Mouse (Mus musculus): ENCODE data around the gene Ptpre. TPM values are rescaled to one million over a fixed set of nuclear protein-coding genes. Genes with fewer than 3 reads are reported as not detected.
"Not testable (repeated sequence)": the region's sequence is repeated elsewhere in the genome, so short reads cannot be mapped to it uniquely, and the experiment has no call there.

The Ptpre gene
- total RNA-seq, 2 experiments from 2014 or later, result 6.1 to 13.0 TPM

DNA sequence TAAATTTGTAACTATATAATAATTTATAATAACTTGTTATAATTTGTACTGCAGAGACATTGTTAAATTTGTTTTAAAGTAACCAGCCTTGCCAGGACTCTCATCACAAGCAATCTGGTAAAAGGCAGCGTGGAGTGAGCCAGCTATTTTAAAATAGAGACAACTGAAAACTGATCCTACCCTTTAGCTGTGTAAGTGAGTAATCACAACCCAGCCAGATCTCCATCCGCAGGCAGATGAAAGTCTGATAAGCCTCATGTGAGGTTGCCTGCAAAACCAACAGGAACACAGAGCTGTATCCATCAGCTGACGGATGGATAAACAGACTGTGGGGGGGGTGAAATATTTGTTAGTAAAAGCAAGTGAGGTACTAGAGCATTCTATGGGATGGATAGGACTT is 62.8 kb downstream of the Ptpre start:
- no peak for ATAC-seq (replicated peaks; ENCODE audit: low FRiP score, poor library complexity, severe bottlenecking)

- peak; percentile 74 for ATAC-seq (replicated peaks; ENCODE audit: low FRiP score, poor library complexity, severe bottlenecking)
Measured at GRCm38 (mm10) chr7:135601607-135602006, 64.3 kb downstream of the Ptpre start.

- ATAC-seq (replicated peaks; ENCODE audit: low FRiP score, poor library complexity, severe bottlenecking), result no peak
Measured at GRCm38 (mm10) chr7:135602265-135602664, 65.0 kb downstream of the Ptpre start.

DNA sequence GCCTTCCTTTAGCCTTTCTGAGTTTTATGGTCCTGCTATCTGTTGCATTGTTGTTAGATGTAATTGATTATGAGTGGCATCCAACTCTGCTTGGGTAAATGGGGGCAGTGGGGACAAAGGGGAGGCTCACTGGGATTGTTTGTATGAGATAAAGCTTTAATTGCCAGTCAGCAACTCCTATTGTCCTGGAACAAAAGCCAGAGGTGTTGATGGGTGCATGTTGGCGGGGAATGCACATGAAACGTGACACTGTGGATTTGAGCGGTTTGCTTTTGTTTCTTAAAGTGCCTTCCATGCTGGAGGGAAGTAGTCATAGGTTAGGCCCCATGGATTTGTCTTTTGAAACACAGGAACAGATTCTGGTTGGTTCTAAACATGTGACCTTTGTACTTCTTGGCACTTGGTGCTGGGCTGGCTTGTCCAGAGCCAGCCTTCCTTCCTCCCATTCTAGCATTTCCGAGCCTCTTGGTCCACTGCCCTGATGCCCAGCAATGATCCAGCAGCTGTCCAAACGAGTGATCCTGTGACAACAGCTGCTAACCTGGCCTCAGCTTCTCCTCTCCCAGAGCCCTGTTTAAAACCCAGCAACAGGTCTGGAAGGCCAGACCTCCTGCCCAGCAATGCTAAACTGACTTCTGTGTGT is 65.7 kb downstream of the Ptpre start:
- ATAC-seq (replicated peaks; ENCODE audit: low FRiP score, poor library complexity, severe bottlenecking), result no peak

DNA sequence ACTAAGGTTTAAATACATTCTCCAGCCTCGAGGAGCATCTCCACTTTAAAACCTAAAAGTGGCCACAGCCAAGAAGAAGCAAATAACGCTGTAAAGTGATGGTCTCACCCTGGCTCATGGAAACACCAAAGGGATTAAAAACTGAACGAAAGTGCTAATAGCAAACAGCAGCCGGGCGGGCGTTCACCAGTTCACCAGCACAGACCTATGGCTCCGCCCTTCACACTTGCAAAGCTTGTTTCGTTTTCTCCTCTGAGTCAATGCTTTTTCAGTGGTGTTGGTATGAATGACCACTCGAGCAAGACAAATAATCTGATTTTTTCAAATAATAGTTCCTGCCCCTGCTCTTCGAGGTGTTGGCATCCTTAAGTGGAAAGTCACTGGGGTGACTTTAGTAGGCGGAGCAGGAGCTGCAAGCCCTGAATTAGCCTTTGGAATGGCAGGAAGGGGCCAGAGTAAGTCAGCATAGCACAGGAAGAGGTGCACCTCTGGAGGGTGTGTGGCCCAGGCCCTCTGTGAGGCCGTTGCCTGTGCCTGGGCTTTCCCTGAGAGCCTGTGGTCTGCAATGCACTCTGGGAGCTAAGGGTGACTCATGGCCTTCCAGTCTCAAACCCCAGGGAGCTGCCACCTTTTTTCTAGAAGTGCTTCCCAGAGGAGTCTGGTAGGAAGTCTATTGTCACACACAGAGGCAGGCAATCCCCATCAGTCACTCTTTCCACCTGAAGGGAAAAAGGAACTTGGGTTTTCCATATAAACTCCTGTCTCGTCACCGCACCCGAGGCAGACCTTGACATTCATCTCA is 67.9 kb downstream of the Ptpre start:
- peak; percentile 83 for ATAC-seq (replicated peaks; ENCODE audit: low FRiP score, poor library complexity, severe bottlenecking)

DNA sequence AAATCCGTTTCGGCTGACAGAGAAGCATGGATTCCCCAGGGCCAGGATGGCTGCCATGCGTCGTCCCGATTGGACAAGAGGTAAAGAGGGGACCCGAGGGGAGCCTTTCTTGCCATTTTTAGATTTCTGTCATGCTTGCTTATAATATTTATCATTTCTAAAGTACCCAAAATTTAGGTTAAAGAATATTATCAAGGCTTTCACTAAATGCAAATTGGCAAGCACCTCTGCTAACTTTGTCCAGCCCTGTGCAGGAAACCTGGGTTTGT is 68.5 kb downstream of the Ptpre start:
- ATAC-seq (replicated peaks; ENCODE audit: low FRiP score, poor library complexity, severe bottlenecking), result no peak

DNA sequence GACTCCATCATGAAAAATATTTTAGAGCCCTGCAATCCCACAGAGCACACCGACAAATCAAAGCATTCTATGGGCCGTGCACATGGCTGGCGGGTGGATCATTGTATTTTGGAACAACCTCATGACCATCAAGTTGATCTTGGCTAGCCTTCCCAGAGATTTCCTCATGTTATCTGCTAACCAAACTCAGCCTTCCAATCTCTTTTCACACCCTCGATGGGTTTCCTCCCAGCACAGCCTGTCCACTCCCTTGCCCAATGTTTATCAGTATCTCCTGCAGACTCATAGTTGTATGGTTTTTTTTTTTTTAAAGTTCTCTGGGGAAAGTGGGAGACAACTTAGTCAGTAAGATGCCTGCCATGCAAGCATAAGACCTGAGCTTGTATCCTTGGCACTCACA is 70.9 kb downstream of the Ptpre start:
- ATAC-seq (replicated peaks; ENCODE audit: low FRiP score, poor library complexity, severe bottlenecking), result no peak

- ATAC-seq (replicated peaks; ENCODE audit: low FRiP score, poor library complexity, severe bottlenecking), result no peak
Measured at GRCm38 (mm10) chr7:135609028-135609427, 71.7 kb downstream of the Ptpre start.

DNA sequence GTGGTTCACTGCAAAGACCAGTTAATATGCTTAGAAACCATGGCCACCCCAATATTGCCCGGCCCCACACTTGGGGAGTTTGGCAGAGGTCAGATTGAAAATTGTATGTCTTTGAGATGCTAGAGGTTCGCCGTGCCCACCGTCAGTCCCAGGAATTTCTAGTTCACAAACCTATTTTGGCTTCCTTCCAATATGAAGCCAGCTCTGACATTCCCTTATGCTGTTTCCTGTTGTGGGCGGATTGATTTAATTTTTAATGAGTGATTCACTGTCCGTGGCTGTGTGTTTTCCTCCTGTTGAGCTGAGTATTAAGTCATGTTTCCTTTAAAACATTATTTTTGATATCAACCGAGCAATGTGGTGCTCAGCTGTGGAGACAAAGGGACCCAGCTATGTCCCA is 72.4 kb downstream of the Ptpre start:
- ATAC-seq (replicated peaks; ENCODE audit: low FRiP score, poor library complexity, severe bottlenecking), result no peak

DNA sequence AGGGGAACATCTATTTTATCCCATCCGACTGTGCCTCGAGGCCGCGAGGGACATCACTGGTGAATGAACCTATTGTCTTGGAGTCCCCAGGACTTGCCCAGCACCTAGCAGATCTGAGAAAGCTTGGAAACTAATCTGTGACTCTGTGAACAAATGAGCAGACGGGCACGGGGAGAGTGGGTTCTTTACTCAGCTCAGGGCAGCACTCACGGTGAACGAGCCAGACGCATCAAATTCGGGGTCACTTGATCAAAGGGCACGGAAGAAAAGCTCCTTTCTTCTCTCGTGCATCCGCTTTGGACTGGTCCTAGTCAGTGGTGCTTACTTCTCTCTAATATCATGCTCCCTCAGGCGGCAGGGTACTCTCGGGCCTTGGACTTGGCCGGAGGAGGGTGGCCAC is 75.0 kb downstream of the Ptpre start:
- ATAC-seq (replicated peaks; ENCODE audit: low FRiP score, poor library complexity, severe bottlenecking), result no peak

- ATAC-seq (replicated peaks; ENCODE audit: low FRiP score, poor library complexity, severe bottlenecking), result no peak
Measured at GRCm38 (mm10) chr7:135612801-135613200, 75.5 kb downstream of the Ptpre start.

DNA sequence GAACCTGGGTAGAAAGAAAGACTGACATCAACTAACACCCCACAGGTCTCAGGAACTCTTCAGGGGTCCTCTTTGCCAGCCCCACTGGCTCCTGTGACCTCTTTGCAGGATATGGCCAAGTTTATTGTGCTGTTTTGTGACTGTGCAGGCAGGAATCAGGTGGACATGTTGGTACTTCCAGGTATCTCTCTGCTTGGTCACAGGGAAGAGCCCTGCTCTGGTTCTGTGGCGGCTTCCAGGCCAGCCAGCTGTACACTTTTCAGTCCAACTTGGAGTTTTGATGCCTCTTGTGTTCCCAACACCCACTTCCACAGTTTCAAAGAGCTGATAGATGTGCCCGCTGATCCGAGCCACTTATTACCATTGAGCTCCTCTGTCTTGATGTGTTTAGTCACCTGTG is 76.1 kb downstream of the Ptpre start:
- no peak for ATAC-seq (replicated peaks; ENCODE audit: low FRiP score, poor library complexity, severe bottlenecking)

- ATAC-seq (replicated peaks; ENCODE audit: low FRiP score, poor library complexity, severe bottlenecking), result no peak
Measured at GRCm38 (mm10) chr7:135614892-135615291, 77.6 kb downstream of the Ptpre start.

- not testable (repeated sequence) for ATAC-seq (replicated peaks; ENCODE audit: low FRiP score, poor library complexity, severe bottlenecking)
Measured at GRCm38 (mm10) chr7:135616479-135616878, 79.2 kb downstream of the Ptpre start.

- ATAC-seq (replicated peaks; ENCODE audit: low FRiP score, poor library complexity, severe bottlenecking), result no peak
Measured at GRCm38 (mm10) chr7:135617776-135618175, 80.5 kb downstream of the Ptpre start.

- no peak for ATAC-seq (replicated peaks; ENCODE audit: low FRiP score, poor library complexity, severe bottlenecking)
Measured at GRCm38 (mm10) chr7:135621649-135622048, 84.4 kb downstream of the Ptpre start.

- no peak for ATAC-seq (replicated peaks; ENCODE audit: low FRiP score, poor library complexity, severe bottlenecking)
Measured at GRCm38 (mm10) chr7:135622241-135622640, 85.0 kb downstream of the Ptpre start.

DNA sequence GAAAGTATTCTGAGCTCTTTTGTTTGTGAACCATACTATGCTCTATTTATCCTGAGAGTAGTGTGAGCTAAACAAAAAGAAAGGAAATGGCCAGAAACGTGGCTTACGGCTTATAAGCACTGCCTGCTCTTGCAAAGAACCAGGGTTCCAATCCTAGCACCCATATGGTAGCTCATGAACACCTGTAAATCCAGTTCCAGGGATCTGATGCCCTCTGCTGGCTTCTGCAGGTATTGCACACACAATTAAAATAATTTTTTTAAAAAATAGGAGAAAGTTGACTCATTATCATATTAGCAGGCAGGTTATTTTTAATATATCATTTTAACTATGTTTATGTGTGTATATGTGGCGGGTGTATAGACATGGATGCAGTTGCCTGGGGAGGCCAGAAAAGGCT is 87.6 kb downstream of the Ptpre start:
- ATAC-seq (replicated peaks; ENCODE audit: low FRiP score, poor library complexity, severe bottlenecking), result no peak

GRCm38 (mm10) chr7:135628363-135628762 is 91.1 kb downstream of the Ptpre start:
- no peak for ATAC-seq (replicated peaks; ENCODE audit: low FRiP score, poor library complexity, severe bottlenecking)

DNA sequence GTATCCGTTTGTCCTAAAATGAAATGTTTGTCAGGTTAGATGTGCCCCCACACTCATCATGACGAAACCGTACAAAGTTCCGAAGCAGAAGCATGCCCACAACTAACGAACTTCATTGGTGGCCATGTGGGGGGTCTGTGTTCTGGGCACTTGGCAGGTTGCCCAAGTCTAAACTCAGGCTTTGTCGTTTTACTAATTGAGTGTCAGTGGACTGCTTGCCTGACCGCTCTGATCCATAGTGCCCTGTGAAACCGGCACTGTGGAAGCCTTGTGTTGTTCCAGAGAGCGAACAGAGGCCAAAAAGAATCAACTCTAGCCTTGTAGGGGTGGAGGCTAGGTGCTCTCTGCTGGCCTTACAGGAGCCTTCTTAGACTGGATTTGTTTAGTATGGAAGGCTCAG is 91.7 kb downstream of the Ptpre start:
- no peak for ATAC-seq (replicated peaks; ENCODE audit: low FRiP score, poor library complexity, severe bottlenecking)

- ATAC-seq (replicated peaks; ENCODE audit: low FRiP score, poor library complexity, severe bottlenecking), result peak; percentile 48; the same call in 1 of the 2 replicates
Measured at GRCm38 (mm10) chr7:135631776-135632552, 94.7 kb downstream of the Ptpre start.
